Mouse (Mus musculus): ENCODE data around the gene Spns2.
"Not testable (repeated sequence)": the region's sequence is repeated elsewhere in the genome, so short reads cannot be mapped to it uniquely, and the experiment has no call there.

Spns2 gene

GRCm38 (mm10) chr11:72471381-72471780 lies 18.3 kb downstream of the Spns2 start:
- no peak for DNase-seq (ENCODE audit: low spot score)

GRCm38 (mm10) chr11:72470004-72470403 lies 19.7 kb downstream of the Spns2 start:
- no peak for DNase-seq (ENCODE audit: low spot score)

- DNase-seq (ENCODE audit: low spot score): no peak
Measured at GRCm38 (mm10) chr11:72469217-72469616, 20.5 kb downstream of the Spns2 start.

- DNase-seq (ENCODE audit: low spot score): no peak
Measured at GRCm38 (mm10) chr11:72468525-72468924, 21.2 kb downstream of the Spns2 start.

- peak; percentile 43 for DNase-seq (ENCODE audit: low spot score)
Measured at GRCm38 (mm10) chr11:72466694-72467507, 22.8 kb downstream of the Spns2 start.

GRCm38 (mm10) chr11:72465978-72466693 lies 23.6 kb downstream of the Spns2 start:
- no peak for DNase-seq (ENCODE audit: low spot score)

GRCm38 (mm10) chr11:72464821-72465220 lies 24.9 kb downstream of the Spns2 start:
- no peak for DNase-seq (ENCODE audit: low spot score)

GRCm38 (mm10) chr11:72461500-72461981 lies 28.2 kb downstream of the Spns2 start:
- no peak for DNase-seq (ENCODE audit: low spot score)

GRCm38 (mm10) chr11:72458502-72458901 lies 31.2 kb downstream of the Spns2 start:
- DNase-seq (ENCODE audit: low spot score): no peak

- DNase-seq (ENCODE audit: low spot score): no peak
Measured at GRCm38 (mm10) chr11:72457995-72458496, 31.7 kb downstream of the Spns2 start.

GRCm38 (mm10) chr11:72455694-72456093 lies 34.0 kb downstream of the Spns2 start:
- no peak for DNase-seq (ENCODE audit: low spot score)

GRCm38 (mm10) chr11:72453105-72453953 lies 36.4 kb downstream of the Spns2 start:
- no peak for DNase-seq (ENCODE audit: low spot score)

- no peak for DNase-seq (ENCODE audit: low spot score)
Measured at GRCm38 (mm10) chr11:72452140-72452665, 37.5 kb downstream of the Spns2 start.

- no peak for DNase-seq (ENCODE audit: low spot score)
Measured at GRCm38 (mm10) chr11:72447475-72447874, 42.2 kb downstream of the Spns2 start.

- DNase-seq (ENCODE audit: low spot score): no peak
Measured at GRCm38 (mm10) chr11:72446311-72447105, 43.2 kb downstream of the Spns2 start.

GRCm38 (mm10) chr11:72440965-72441664 lies 48.6 kb downstream of the Spns2 start, which contains the start of gene Mybbp1a:
Gene Mybbp1a (plus strand): TSS chr11:72441355.
- peak; percentile 95 for DNase-seq (ENCODE audit: low spot score)

- not testable (repeated sequence) for DNase-seq (ENCODE audit: low spot score)
Measured at GRCm38 (mm10) chr11:72440597-72440964, 49.1 kb downstream of the Spns2 start.

GRCm38 (mm10) chr11:72438411-72438810 lies 51.3 kb downstream of the Spns2 start:
- DNase-seq (ENCODE audit: low spot score): no peak

GRCm38 (mm10) chr11:72436756-72437650 lies 52.7 kb downstream of the Spns2 start:
- no peak for DNase-seq (ENCODE audit: low spot score)
